Mouse (Mus musculus) heart, postnatal 14 days (tissue): ENCODE data around the gene Spats2. TPM values are rescaled to one million over a fixed set of nuclear protein-coding genes. Genes with fewer than 3 reads are reported as not detected.
"Not testable (repeated sequence)": the region's sequence is repeated elsewhere in the genome, so short reads cannot be mapped to it uniquely, and the experiment has no call there.

ENCODE experiments used
- DNase-seq, 2 experiments: peaks; one replicate each; pipeline ENCODE4 v3.0.0; 2021 to 2022
- intact Hi-C: fragments of 180-260 bp; cut with DNase I; formaldehyde crosslinking; loops from one replicate; pipeline ENCODE4 v1.15.1; 2025
- microRNA-seq, 2 experiments: library from miRNA; unstranded; fragments of <30 nt; microRNA quantifications; one replicate each; pipeline ENCODE4 v1.2.0; 2021 to 2022
- total RNA-seq, 2 experiments: library from RNA; stranded (reverse); gene quantifications; 2 replicates each; pipeline ENCODE4 v1.2.3; 2021

Spats2 gene
- total RNA-seq, 2 experiments from 2014 or later = 11.4 to 12.3 TPM

DNA sequence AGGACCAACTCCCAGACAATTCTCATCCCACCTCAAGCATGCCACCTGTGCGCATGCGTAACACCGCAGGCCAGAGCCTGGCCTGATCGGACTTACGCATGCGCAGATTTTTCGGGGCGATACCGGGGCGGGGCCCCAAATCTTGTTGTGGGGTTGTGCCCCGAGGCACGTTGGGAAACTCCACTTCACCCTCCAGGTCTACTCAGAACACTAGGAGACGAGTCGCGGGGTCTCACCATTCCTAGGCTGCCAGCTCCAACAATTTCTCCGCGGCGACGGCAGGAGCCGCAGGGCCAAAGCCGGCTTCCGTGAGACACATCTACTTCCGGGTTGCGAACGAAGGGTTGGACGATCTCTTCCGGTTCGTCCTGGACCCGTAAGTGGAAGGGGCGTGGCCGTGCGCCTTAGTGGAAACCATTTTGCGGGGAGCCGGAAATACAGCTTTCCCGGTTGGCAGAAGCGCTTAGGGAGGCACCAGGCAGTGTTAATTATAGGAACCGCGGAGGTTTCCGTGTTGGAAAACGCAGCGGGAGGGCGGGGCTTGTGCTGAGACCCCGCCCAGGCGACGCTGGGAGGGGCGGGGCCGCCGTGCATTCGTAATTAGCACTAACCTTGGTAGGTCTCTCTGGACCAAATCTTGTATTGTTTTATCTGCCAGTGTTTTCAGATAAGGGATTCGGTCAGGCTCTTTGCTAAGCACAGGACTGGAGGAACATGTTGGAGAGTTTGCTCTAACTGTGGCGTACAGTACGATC lies 126.1 kb downstream of the Spats2 start, which contains the start of gene Mcrs1:
Gene Mcrs1 (minus strand): TSS at position 336 of the 755 bp plus-strand sequence.
- intact Hi-C loops = no loop called here
- DNase-seq = peak; percentile 95 to 97

DNA sequence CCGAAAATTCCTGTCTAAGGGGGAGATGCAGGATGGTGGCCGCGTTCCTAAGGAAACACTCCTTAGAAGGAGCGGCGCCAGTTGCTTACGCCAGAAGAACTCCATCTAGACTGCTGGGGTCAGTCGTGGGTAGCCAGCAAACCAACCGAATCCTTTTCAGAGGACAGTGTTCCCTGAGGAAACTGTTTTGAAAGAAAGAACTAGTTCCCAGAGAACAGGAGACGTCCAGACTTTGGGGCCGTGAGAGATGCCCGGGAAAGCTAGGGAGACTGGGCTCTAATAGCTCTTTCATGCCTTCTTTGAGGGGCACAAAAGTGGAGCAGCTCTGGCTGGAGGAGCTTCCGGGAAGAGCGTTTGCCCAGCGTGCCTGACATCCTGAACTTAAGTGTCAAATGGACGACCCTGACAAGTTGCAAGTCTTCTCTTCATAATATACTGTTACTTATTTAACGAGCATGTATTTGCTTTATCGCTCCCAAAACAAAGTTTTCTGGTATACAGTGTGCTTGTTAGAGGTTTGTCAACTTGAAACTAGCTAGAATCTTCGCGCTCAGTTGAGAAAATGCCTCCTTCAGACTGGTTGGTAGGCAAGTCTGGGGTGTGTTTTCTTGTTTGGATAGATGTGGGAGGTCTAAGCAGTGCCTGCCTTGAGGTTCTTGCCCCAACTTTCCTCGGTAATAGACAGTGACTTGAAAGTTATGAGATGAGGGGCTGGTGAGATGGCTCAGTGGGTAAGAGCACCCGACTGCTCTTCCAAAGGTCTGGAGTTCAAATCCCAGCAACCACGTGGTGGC lies 126.9 kb downstream of the Spats2 start:
- intact Hi-C loops = no loop called here
- peak in 1 of 2 experiments; percentile 81 for DNase-seq

DNA sequence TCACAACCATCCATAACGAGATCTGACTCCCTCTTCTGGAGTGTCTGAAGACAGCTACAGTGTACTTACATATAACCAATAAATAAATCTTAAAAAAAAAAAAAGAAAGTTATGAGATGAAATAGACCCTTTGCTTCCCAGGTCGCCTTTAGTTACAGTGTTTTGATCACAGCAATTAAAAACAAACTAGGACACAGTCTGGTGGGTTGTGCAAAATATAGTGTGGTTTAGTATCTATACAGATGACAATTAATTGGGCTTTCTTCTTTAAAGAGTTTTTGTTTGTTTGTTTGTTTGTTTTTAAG lies 127.4 kb downstream of the Spats2 start:
- intact Hi-C loops, DNase-seq: not testable (repeated sequence)

DNA sequence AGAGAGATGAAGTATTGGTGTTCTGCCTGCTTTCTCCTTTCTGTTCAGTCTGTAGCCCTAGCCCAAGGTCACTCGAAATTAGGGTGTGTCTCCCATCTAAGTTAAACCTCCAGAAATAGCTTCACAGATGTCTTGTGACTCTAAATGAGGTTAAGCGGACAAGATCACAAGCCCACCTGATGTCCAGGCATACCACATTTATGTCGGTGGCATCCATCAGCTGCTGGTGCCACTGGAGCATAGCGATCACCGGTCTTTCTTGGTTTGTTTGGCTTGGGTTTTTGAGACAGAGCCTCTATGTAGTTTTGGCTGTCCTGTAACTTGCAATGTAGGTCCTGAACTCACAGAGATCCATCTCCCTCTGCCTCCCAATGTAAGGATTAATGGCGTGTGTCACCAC lies 128.1 kb downstream of the Spats2 start:
- intact Hi-C loops = no loop called here
- DNase-seq = no peak

DNA sequence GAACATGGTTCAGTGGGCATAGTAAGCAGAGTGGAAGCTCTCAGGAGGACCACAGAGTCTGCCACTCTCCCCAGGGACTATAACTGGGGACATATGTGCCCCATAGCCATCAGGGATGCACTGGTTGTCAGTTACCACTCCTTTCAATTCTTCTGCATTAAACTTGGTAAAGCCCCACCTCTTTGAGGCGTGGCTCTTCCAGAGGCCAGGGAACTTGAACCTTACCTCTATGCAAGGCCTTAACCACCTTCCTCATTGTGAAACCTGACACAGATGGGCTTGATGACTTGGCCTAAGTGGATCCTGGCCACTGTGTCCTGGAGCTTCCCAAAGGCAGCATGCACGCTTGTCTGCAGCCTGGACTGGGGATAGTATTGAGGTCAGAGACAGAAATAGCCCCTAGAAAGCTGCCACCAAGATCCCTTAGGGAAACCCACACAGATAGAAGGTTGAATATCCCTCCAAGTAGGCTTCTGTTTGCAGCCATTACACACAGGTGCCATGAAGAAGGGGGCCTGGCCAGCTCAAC lies 128.8 kb downstream of the Spats2 start:
- intact Hi-C loops = no loop called here
- no peak for DNase-seq

DNA sequence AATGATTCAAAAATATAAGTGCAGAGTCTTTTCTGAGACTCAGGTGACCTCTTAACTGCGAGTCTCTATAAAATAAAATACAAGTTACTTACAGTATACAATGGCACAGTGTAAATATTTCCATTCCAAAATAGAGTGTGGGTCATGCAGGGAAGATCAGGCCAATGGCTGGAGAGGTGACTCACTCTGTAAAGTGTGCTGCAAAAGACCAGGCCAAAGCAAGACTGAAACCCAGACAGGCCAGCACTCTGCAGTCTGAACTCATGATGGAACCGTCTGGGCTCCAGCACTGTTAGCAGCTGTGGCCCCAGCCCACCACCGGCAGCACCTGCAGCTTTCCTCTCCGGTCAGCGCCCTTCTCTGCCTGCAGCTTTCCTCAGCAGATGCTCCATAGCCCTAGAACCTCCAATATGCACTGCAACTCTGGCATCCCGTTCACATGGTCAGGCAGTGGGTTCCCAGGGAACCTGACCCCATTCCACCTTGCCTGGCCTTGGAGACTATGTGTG lies 129.6 kb downstream of the Spats2 start:
- intact Hi-C loops = no loop called here
- no peak for DNase-seq

DNA sequence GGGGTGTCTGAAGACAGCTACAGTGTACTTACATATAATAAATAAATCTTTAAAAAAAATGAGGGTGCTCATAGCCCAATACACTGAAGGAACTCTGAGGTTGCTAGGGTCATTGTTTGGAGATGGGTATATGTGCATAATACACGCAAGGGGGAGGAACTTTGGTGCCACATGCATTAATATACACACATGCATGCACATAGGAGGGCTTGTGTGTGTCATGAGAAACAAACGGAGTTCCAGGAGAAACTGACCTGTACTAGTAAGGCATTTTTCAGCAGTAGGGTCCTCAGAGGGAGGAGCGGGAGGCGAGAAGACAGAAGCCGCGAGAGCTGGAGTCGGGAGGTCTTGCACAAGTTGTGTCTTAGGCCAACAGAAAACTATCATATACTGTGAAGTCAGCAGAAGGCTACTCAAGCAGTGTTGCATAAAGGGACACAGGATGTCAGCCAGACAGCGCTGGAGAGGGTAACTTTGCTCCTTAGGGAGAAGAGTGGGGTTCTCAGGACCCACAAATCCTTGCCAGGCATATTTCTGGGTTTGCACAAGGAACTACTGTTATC lies 133.5 kb downstream of the Spats2 start:
- no peak for DNase-seq
- intact Hi-C loops = no loop called here

DNA sequence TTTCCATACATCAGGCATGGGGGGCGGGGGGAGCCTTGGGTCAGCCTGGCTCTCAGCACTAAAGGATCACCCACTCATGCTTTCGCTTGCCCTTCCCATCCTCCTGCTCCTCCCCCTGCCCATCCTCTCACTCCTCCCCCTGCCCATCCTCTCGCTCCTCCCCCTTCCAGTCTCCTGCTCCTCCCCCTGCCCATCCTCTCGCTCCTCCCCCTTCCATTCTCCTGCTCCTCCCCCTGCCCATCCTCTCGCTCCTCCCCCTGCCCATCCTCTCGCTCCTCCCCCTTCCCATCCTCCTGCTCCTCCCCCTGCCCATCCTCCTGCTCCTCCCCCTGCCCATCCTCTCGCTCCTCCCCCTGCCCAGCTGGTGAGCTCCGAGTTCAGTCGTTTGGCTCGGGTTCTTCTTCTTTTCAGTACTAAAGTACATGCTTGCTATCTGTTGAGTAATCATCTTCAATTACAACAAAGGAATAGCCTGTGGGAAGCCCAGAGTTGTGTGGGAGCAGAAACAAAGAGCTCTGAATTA lies 134.1 kb downstream of the Spats2 start:
- DNase-seq = peak; percentile 57 to 66
- intact Hi-C loops = no loop called here

DNA sequence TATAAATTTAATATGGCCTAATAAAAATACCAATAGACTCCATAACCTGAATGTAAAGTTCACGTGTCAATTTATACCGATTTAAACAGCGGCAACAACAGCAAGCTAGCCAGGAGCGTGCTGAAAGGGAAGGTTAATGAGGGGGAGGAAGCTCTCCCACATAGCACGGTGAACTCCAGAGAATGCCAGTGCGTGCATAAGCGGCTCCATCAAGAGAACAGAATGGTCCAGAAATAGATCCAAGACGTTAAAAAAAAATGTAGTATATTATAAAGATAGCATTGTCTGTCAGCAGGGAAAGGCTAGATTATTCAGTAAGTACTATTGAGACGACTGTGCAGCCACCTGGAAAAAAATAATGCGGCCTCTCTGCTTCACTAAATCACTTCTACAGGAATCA lies 137.0 kb downstream of the Spats2 start:
- intact Hi-C loops = no loop called here
- DNase-seq = no peak

Small RNA genes lying within 50 kb of the gene (microRNA-seq; reads per million reads assigned to microRNA genes)
- 0 to 0.81 reads per million in 2 experiments for gene Mir6960

Other genes with a start within 250 kb of the Spats2 start
- 1 to 10 TPM; 1.6 to 2.0 TPM for gene Rhebl1, start 231.4 kb upstream of the Spats2 start, total RNA-seq
- gene Dhh, start 227.4 kb upstream of the Spats2 start, total RNA-seq = 1 to 10 TPM; 2.0 to 2.7 TPM
- gene Lmbr1l, start 207.7 kb upstream of the Spats2 start, total RNA-seq = 10 to 100 TPM; 13.6 to 13.7 TPM
- 100 to 1,000 TPM; 164 to 218 TPM for gene Tuba1b, start 191.4 kb upstream of the Spats2 start, total RNA-seq
- gene Gm49450, start 172.4 kb upstream of the Spats2 start, total RNA-seq = not detected
- gene Tuba1a, start 172.2 kb upstream of the Spats2 start, total RNA-seq = 100 to 1,000 TPM; 116 to 154 TPM
- 10 to 100 TPM; 42.2 to 57.4 TPM for gene Tuba1c, start 96.0 kb upstream of the Spats2 start, total RNA-seq
- gene Prph, start 70.7 kb upstream of the Spats2 start, total RNA-seq = under 1 TPM; 0.44 to 0.86 TPM
- 1 to 10 TPM; 2.1 to 2.2 TPM for gene Troap, start 51.3 kb upstream of the Spats2 start, total RNA-seq
- not detected for gene C1ql4, start 38.1 kb upstream of the Spats2 start, total RNA-seq
- gene Dnajc22, start 32.7 kb upstream of the Spats2 start, total RNA-seq = under 1 TPM; 0.27 to 0.45 TPM
- under 1 TPM; 0.36 to 0.68 TPM for gene Kcnh3, start 98.9 kb downstream of the Spats2 start, total RNA-seq
- gene Mcrs1, start 126.0 kb downstream of the Spats2 start, total RNA-seq = 10 to 100 TPM; 57.5 to 61.6 TPM
- 10 to 100 TPM; 25.5 to 26.3 TPM for gene Prpf40b, start 169.2 kb downstream of the Spats2 start, total RNA-seq
- not detected for gene Fam186b, start 170.0 kb downstream of the Spats2 start, total RNA-seq
- 10 to 100 TPM; 29.4 to 29.7 TPM for gene Fmnl3, start 244.6 kb downstream of the Spats2 start, total RNA-seq